Mouse (Mus musculus) thymus, adult 2 months (tissue): ENCODE results near the gene Hand2. TPM values are rescaled to one million over a fixed set of nuclear protein-coding genes. Genes with fewer than 3 reads are reported as not detected.

Source experiments
- DNase-seq: peaks from one replicate; pipeline ENCODE4 v3.0.0; 2021
- H3K27ac ChIP-seq: fragments of 200-500 bp; 2 replicates; pipeline ENCODE4 v1.5.1; 2012; ENCODE audit warnings: low read length, control low read depth; ENCODE audit not compliant: control insufficient read depth, insufficient read depth
- H3K27me3 ChIP-seq: fragments of 200-500 bp; 2 replicates; pipeline ENCODE4 v1.6.1; 2012; ENCODE audit warnings: mild to moderate bottlenecking, low read length, moderate library complexity, mixed read lengths; ENCODE audit not compliant: control insufficient read depth, insufficient read depth
- H3K36me3 ChIP-seq: fragments of 200-500 bp; 2 replicates; pipeline ENCODE4 v1.6.1; 2012; ENCODE audit warnings: mild to moderate bottlenecking, low read length, moderate library complexity; ENCODE audit not compliant: control insufficient read depth, insufficient read depth
- H3K4me1 ChIP-seq: fragments of 200-500 bp; replicated peaks from 2 replicates; pipeline ENCODE4 v1.6.1; 2012; ENCODE audit warnings: low read length; ENCODE audit not compliant: control insufficient read depth, insufficient read depth
- H3K4me3 ChIP-seq: fragments of 200-500 bp; 2 replicates; pipeline ENCODE4 v1.5.1; 2012; ENCODE audit warnings: mild to moderate bottlenecking, low read length, control low read depth, moderate library complexity; ENCODE audit not compliant: control insufficient read depth, insufficient read depth
- CTCF ChIP-seq: fragments of 200-500 bp; IDR thresholded peaks from 2 replicates; pipeline ENCODE4 v1.5.1; 2012; ENCODE audit warnings: mild to moderate bottlenecking, control low read depth, low read length, moderate library complexity, borderline replicate concordance; ENCODE audit not compliant: control insufficient read depth, poor library complexity, insufficient read depth; ENCODE audit errors: extremely low read depth
- POLR2A ChIP-seq: fragments of 200-500 bp; IDR thresholded peaks from 2 replicates; pipeline ENCODE4 v1.6.1; 2012; ENCODE audit warnings: mild to moderate bottlenecking, low read length, control low read depth, moderate library complexity; ENCODE audit not compliant: control insufficient read depth, poor library complexity, insufficient read depth; ENCODE audit errors: extremely low read depth
- WGBS: fragments of 180-500 bp; shearing (Covaris S2); methylation state at CpG from one replicate; pipeline ENCODE4 v1.1.7; 2018; 5-methylcytosine and 5-hydroxymethylcytosine counted together
- polyA plus RNA-seq: library from polyadenylated mRNA; depleted of rRNA; stranded (reverse); fragments of >200 nt; gene quantifications from 2 replicates; pipeline ENCODE4 v1.2.3, GENCODE M21; 2012

Hand2 gene
- polyA plus RNA-seq, 1 experiment, result 1.2 TPM

GRCm38 (mm10) chr8:57333795-57334551 lies 13.2 kb downstream of the Hand2 start:
- Histone ChIP-seq H3K4me1 (no peaks in the 10 kb centered on the region), H3K27ac (no peak overlapping the region), H3K27me3 (peaks cover 19% of the 10 kb centered on the region), H3K36me3 (no peaks in the 10 kb centered on the region), H3K4me3 (no peak overlapping the region)
- 3% methylated on average over 41 of the region's 41 CpGs for WGBS
- DNase-seq, result no peak
- no peak for TF ChIP-seq CTCF
- no peak for TF ChIP-seq POLR2A

- WGBS, result 14% methylated on average over 5 of the region's 5 CpGs
- Histone ChIP-seq H3K36me3 (no peaks in the 10 kb centered on the region), H3K27ac (no peak overlapping the region), H3K27me3 (peaks cover 21% of the 10 kb centered on the region), H3K4me1 (no peaks in the 10 kb centered on the region), H3K4me3 (no peak overlapping the region)
- no peak for DNase-seq
- TF ChIP-seq POLR2A (no peak), CTCF (no peak)
Observed at GRCm38 (mm10) chr8:57334714-57335113, 13.9 kb downstream of the Hand2 start.

GRCm38 (mm10) chr8:57337271-57338030 lies 16.7 kb downstream of the Hand2 start:
- TF ChIP-seq POLR2A (no peak), CTCF (no peak)
- WGBS, result 54% methylated on average over 4 of the region's 4 CpGs
- DNase-seq, result no peak
- Histone ChIP-seq H3K36me3 (no peaks in the 10 kb centered on the region), H3K4me1 (no peaks in the 10 kb centered on the region), H3K27me3 (peaks cover 23% of the 10 kb centered on the region), H3K4me3 (no peak overlapping the region), H3K27ac (no peak overlapping the region)

GRCm38 (mm10) chr8:57339711-57340650 lies 19.2 kb downstream of the Hand2 start:
- Histone ChIP-seq H3K27me3 (peaks cover 19% of the 10 kb centered on the region), H3K4me1 (no peaks in the 10 kb centered on the region), H3K36me3 (no peaks in the 10 kb centered on the region), H3K4me3 (no peak overlapping the region), H3K27ac (no peak overlapping the region)
- TF ChIP-seq POLR2A (no peak), CTCF (no peak)
- 48% methylated on average over 14 of the region's 14 CpGs for WGBS
- DNase-seq, result no peak

- H3K27me3 ChIP-seq, result peaks cover 21% of the 10 kb centered on the region
- no peak overlapping the region for H3K27ac ChIP-seq
Observed at GRCm38 (mm10) chr8:57340840-57341540, 20.2 kb downstream of the Hand2 start.

GRCm38 (mm10) chr8:57341541-57341840 lies 20.7 kb downstream of the Hand2 start:
- H3K27ac ChIP-seq, result no peak overlapping the region
- no peaks in the 10 kb centered on the region for H3K4me1 ChIP-seq
- WGBS, result 17% methylated on average over 6 of the region's 6 CpGs
- no peak for DNase-seq
- TF ChIP-seq CTCF (no peak), POLR2A (no peak)
- H3K36me3 ChIP-seq, result no peaks in the 10 kb centered on the region
- H3K27me3 ChIP-seq, result peaks cover 18% of the 10 kb centered on the region
- H3K4me3 ChIP-seq, result no peak overlapping the region

More at GRCm38 (mm10) chr8:57340840-57341540, 20.2 kb downstream of the Hand2 start:
- H3K36me3 ChIP-seq, result no peaks in the 10 kb centered on the region
- no peak for TF ChIP-seq POLR2A
- TF ChIP-seq CTCF, result no peak
- no peak for DNase-seq
- 11% methylated on average over 41 of the region's 41 CpGs for WGBS
- no peaks in the 10 kb centered on the region for H3K4me1 ChIP-seq
- no peak overlapping the region for H3K4me3 ChIP-seq
